Mouse (Mus musculus): ENCODE measurements around the gene Ndufv2.
"Not testable (repeated sequence)": the region's sequence is repeated elsewhere in the genome, so short reads cannot be mapped to it uniquely, and the experiment has no call there.

Ndufv2 gene

DNA sequence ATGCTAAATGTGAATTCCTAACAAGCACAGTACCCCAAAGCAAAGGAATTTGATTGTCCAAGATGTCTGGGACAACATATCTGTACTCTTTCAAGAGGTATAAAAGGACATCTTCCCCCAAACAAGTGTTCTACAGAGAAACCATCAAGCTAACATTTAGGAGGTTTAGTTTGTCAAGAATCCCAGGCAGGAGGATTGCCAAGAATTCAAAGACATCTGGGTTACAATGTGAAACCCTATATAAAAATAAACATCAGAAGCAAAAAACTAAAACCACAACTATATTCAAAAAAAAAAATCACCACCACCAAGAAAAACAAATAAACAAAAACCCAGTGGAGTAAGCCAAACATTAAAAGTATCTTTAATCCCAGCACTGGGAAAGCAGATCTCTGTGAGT, 11.1 kb downstream of the Ndufv2 start:
- no peak for DNase-seq (ENCODE audit: low read depth in 1 of 2, low spot score in 2 of 2)

DNA sequence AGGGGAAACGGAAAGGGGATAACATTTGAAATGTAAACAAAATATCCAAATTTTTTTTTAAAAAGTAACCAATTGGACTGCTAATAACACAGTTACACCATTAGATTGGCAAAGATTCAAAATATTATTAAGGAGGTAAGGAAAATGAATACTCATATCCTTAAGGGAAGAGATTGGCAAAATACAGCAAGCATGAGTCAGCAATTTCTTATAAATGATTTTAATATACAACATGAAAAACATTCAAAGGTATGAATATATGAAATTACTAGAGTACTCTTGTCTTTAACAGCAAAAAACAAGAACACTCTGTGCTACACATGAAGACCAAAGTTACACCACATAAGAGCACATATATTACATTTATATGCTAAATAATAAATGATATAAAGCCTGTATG, 16.3 kb downstream of the Ndufv2 start:
- DNase-seq (ENCODE audit: low read depth in 1 of 2, low spot score in 2 of 2) = no peak

DNA sequence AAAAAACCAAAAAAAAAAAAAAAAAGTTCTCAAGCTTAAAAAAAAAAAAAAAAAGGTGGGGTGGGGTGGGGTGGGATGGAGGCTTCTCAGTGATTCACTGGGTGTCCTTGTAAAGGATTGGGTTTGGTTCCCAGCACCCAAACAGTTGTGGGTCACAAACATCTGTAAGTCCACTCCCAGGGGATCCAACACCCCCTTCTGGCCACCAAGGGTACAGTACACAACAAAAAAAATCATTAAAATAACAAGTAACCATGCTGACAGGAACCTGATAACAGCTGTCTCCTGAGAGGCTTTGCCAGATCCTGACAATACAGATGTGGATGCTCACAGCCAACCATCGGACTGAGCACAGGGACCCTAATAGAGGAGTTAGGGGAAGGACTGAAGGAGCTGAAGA, 16.9 kb downstream of the Ndufv2 start:
- DNase-seq (ENCODE audit: low read depth in 1 of 2, low spot score in 2 of 2) = no peak

DNA sequence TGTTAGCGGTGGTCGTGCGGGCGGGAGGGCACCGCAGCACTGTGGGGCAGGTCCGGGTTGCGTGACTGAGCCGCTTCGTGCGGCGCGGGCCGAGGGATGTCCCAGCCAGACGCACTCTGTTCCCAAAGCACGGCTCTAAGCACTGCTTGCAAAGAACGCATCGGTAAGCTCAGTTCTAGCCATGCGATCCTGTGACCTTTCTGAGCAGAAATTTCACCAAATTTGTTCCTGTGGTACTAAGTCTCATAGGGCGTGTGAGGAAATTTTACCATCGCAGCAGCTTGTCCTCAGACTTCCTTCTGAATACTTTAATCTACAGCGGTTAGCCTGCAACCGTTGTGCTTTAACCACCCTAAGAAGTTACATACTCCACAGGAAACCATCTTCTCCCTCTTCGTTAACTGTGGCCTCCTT, 23.9 kb downstream of the Ndufv2 start:
- DNase-seq (ENCODE audit: low read depth in 1 of 2, low spot score in 2 of 2) = no peak

DNA sequence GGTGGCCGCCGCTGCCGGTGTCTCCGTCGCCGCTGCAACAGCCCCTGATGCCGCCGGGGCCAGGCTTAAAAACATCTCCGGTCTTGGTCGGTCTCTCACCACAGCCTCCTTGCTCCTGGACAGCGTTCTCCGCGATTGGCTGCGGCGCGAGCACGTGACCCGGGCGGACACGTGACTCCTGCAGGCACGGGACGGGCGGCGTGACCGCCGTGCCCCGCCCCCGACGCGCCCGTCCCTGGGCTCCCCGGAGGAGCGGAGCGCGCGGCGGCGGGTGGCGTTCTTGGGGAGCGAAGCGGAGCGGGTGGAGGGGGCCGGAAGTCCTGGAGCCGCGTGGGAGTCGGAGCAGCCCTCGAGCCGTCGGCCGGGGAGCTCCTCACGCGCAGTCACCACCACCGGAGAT, 24.4 kb downstream of the Ndufv2 start, which contains the start of gene Ankrd12:
Gene Ankrd12, minus strand, starts transcription at position 156 of the 400 bp plus-strand sequence.
- DNase-seq (ENCODE audit: low read depth in 1 of 2, low spot score in 2 of 2) = peak; percentile 81 to 93

DNA sequence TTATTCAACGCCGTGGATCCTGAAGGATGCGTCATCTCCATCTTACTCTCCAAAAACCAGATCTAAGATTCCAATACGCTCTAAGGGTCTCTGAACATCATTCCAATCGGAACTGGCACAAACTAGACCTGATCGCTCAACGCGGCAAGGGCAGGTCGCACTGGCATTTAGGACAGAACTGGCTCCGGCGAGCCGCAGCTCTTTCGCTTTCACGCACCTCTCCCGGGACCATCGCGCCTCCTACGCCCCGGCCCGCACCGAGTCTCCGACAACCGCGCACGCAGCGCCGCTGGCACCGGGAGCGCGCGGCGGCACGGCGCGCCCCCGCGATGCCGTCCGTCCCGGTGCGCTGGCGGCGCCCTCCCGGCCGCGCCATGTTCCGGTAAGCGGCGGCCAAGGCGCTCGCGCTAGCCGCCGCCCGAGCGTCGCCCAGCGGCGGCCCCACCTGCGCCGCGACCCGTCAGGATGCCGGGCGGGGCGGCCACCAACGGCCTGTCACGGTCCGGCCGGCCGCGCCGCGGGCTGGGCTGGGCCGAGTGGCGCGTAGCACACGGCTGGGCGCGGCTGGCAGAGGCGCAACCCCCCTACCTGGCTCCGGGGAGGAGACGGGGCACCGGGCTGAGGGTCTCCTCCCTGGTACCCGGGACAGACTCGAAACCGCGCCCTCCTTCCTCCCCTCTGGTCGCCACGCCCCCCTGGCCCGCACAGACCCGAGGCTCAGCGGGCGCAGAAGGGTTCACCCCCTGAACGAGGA, 25.0 kb downstream of the Ndufv2 start:
- DNase-seq (ENCODE audit: low read depth in 1 of 2, low spot score in 2 of 2) = no peak

DNA sequence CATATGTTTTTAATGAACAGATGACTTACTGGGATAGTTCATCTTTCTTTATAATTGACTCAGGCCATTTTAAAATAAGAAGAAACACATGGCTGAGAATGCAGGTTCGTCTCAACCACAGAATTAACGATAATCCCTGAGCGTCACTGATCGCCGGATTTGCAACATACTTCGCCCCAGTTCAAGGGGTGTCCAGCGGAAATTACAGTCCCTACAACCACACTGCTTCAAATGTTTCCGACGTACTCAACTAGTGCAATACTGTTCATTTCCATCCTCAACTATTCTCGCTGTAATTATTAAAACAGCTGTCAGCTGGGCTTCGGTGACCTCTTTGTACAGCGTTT, 25.6 kb downstream of the Ndufv2 start:
- DNase-seq (ENCODE audit: low read depth in 1 of 2, low spot score in 2 of 2) = no peak

DNA sequence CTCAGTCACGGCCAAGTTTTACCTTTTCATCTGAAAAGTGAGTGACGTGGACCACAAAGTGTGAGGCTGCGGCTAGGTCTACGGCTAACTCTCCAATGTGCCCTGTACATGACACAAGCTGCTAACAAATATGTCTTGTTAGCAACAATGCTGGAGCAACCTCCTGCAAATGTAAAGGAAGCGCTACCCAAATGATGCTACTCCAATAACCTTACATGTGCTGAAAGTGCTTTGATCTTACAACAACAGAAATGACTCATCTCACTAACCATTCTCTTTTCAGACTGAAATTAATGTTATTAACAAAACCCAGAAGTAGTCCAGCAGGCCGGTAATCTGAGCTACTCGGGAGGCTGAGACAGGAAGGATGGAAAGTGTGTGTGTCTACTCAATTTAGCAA, 27.4 kb downstream of the Ndufv2 start:
- no peak for DNase-seq (ENCODE audit: low read depth in 1 of 2, low spot score in 2 of 2)

DNA sequence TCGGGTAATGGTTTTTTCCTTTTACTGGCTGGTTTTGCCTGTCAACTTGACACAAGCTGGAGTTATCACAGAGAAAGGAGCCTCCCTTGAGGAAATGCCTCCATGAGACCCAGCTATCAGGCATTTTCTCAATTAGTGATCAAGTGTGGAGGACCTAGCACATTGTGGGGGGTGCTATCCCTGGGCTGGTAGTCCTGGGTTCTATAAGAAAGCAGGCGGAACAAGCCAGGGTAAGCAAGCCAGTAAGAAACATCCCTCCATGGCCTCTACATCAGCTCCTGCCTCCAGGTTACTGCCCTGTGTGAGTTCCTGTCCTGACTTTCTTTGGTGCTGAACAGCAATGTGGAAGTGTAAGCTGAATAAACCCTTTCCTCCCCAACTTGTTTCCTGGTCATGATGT, 32.3 kb downstream of the Ndufv2 start:
- not testable (repeated sequence) for DNase-seq (ENCODE audit: low read depth in 1 of 2, low spot score in 2 of 2)

DNA sequence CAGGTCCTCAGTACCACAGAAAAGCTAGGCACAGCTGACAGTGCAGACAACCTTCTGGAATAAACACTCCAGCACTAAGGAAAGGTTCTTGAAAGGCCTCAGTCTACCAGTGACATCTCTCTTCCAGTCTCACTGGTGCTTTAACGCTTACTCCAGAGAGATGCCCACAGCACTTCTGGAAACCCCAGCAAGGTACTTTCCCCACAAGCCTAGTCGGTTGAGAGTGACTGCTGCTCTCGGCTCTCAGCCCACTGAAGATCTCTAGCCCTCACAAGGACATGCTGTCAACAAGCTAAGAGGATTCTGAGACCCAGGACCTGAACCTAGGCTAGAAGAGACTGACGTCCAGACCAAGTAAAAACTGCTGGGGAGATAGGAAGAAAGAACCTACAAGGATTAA, 36.2 kb downstream of the Ndufv2 start:
- no peak for DNase-seq (ENCODE audit: low read depth in 1 of 2, low spot score in 2 of 2)

DNA sequence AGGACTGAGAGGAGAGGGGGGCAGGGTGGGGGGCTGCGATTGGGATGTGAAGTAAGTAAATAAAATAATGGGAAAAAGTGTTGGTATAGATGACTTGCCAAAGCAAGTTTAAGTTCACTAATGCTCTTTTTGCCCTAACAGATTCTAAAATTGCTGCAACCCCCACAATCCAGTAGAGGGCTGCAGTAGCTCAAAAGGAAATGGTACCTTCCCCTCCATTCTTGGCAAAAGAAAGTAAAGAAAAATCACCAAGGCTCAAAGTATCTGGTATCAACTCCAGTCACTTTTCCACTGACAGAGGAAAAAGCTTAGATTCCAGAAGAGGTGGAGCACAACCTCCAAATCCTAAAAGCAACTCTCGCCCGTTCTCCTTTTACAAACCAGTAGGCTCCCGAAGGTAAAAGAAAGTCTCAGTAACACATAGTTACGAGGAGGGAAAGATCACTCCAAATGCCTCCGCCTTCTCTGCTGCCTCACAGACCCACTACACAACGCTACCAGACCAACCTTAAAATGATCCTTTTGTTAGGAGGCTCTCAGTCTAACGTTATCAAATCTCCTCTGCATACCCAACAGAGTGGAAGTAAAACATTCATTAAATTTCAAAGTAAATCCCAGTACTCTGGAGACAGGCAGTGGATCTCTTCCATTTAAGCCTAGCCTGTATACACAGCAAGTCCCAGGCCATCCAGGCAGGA, 40.0 kb downstream of the Ndufv2 start:
- DNase-seq (ENCODE audit: low read depth in 1 of 2, low spot score in 2 of 2) = no peak

DNA sequence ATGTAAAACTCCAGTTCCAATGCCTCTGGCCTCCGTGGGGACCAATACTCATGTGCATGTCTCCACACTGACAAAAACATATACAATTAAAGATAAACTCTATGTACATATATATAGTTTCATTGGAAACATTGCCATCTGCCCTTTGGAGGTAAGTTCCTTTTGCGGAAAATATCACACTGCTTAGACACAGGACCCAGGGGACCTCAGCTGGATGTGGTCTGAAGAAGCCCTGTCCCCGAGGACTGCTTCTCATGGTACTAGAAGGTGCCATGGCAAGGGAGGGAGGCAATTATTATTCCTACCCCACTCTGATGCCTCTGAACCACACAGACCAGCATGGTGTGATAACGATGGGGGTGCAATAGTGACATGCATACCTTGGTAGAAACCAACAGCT, 43.2 kb downstream of the Ndufv2 start:
- no peak for DNase-seq (ENCODE audit: low read depth in 1 of 2, low spot score in 2 of 2)

DNA sequence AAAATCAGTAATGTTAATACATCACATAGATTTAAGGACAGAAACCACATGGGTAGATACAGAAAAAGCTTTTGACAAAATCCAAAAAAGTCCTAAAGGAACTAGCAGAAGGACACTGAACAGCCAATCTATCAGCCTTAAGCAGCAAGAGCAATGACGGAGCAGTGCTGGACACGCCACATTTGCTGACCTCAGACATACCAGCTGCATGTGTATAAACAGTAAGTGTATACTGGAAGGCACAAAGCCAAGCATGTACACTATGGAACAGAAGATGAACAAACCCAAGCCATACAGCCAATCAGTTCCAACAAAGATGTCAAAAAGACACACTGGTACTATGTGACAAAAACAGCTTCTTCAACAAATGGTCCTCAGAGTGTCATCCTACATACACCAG, 44.2 kb downstream of the Ndufv2 start:
- DNase-seq (ENCODE audit: low read depth in 1 of 2, low spot score in 2 of 2) = no peak

DNA sequence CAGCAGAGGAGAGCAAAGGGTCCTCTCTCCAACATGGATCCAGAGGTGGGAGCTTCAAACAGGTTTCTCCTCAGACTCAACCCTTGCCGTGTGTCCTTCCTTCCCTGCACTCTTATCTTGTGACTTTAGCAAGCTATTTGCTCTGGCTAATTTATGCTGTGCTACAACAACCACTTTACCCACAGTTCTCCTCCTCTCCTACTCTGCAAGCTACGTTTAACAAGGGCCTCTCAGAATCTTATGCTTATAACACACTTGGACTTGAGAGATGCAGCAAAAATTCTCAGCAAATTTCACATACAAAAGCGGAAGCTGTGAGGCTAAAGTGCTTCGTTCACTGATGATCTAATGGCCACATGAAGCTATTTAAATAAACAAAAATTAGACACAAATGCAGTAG, 48.0 kb downstream of the Ndufv2 start:
- DNase-seq (ENCODE audit: low read depth in 1 of 2, low spot score in 2 of 2) = no peak

DNA sequence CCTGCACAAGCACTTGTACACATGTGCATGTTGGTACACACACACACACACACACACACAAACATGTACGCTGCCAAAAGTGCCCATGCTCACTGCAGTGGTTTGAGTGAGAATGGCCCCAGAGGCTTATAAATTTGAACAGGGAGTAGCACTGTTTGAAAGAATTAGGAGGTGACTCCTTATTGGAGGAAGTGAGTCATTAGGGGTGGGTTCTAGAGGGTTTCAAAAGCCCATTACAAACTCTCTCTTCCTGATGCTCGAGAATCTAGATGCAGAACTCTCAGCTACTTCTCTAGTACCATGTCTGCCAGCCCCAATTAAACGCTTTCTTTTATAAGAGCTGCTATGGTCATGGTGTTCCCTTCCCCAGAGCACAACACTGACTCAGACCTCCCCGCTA, 52.6 kb downstream of the Ndufv2 start:
- DNase-seq (ENCODE audit: low read depth in 1 of 2, low spot score in 2 of 2) = no peak

DNA sequence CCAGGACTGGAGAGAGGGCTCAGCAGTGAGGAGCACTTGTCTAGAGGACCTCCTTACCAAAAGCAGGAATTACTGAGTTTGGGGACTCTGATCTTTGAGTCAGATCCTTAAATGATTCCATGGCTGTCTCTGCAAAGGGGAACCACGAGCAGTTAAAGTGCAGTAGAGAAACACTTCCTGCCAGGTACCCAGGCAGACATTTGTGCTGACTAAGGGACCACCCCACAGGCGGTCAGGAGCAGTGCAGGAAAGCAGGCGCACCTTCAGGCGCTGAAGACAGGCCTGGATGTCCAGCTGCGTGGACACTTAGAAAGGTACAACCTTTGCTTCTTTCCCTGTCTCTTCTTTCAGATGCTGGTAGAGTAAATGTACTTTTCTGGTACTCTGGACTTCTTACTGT, 53.2 kb downstream of the Ndufv2 start:
- DNase-seq (ENCODE audit: low read depth in 1 of 2, low spot score in 2 of 2) = no peak

DNA sequence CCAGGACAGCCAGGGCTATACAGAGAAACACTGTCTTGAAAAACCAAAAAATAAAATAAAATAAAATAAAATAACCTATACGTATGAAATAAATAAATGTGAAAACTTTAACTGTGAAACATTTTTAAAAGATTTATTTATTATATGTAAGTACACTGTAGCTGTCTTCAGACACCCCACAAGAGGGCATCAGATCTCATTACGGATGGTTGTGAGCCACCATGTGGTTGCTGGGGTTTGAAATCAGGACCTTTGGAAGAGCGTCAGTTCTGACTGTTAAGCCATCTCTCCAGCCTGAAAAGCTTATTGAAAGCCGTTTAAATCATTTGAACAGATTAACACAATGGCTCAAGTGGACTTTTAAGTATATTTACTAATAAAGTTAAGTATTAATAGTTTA, 57.7 kb downstream of the Ndufv2 start:
- not testable (repeated sequence) for DNase-seq (ENCODE audit: low read depth in 1 of 2, low spot score in 2 of 2)

DNA sequence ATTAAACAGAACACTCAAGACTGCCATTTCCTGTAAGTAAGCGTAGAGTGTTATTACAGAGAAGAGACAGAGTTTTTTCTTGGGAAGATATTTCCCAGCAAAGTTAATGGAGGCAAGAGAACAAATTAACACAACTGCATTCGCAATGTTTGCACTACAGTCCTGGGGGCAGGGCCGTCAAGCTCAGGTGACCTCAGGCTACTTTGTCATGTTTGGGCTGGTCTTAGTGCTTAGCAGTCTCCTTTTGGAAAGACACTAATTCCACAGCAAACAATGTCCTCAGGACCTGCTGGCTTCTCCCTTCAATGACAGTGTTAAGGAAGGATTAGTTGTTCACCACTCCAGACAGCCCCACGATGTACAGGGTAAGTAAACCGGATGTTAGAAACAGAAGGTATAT, 60.3 kb downstream of the Ndufv2 start:
- DNase-seq (ENCODE audit: low read depth in 1 of 2, low spot score in 2 of 2) = no peak

DNA sequence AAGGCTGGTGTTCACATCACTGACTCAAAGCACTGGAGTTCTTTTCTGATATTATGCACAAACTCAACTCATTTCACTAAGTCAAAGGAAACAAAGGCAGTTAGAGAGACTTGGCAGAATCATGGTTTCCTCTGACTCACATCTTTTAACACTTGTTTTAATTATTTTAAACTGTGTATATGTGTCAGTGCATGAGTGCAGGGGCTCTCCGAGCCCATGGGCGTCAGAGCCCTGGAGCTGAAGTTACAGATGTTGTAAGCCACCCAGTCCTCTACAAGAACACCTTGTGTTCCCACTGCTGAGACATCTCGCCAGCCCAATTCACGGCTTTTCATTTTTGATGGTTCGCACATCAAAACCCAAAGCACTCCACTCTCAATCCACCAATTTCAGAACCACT, 68.1 kb downstream of the Ndufv2 start:
- DNase-seq (ENCODE audit: low read depth in 1 of 2, low spot score in 2 of 2) = no peak

DNA sequence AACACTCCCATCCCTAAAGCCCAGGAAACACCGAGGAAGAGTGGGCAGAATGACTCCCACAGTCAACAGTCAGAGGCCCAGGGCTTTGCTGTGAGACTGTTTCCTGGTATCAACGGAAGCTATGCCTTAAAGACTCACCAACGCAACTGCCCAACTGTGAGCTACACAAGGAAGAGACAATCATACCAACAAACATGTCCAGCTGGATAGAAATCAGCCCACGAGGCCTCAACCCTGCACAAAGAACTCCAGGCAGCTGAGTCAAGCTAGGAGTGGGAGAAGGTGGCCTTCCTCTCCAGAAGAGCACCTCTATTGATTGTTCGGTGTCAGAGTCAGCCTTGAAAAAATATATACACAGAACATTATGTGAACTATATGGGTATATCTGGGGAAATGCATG, 69.4 kb downstream of the Ndufv2 start:
- no peak for DNase-seq (ENCODE audit: low read depth in 1 of 2, low spot score in 2 of 2)
